Mouse (Mus musculus) adrenal gland (tissue): ENCODE results near the gene Vmp1.

Experiments used
- intact Hi-C: fragments of 180-260 bp; cut with DNase I; formaldehyde crosslinking; loops from one replicate; pipeline ENCODE4 v1.15.1; 2025

The Vmp1 gene

DNA sequence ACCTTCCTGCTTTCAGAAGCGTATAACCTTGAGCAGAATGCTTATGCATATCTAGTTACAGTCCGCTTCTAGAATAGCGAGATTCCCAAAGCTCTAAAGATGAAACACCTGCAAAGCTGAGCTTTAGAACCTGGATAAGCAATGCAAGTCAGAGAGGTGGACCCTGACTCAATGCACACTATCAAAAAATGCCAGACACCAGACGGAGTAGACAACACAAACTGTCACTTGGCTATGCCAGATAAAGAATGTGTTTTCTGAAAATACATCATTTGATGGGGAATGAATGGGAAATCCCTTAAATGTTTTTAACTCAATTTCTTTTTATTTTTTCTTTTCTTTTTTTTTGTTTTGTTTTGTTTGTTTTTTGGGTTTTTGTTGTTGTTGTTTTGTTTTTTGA, 8.1 kb downstream of the Vmp1 start:
- intact Hi-C loops: no loop called here

DNA sequence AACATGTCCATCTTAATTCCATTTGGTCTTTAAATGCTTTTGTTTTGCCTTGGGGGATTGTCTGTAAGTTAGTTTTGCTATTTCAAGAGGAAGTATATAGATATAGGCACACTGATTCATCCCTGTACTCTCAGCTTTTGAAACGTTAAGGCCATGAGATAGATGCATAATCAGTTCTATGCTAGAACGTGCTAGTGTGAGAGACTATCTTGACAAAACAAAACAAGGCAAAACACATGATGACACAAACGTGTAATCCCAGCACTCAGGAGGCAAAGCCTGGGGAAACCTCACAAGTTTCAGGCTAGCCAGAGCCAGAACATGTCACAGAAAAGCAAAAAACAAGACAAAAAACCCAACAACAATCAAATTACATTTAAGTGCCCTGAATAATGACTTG, 10.9 kb downstream of the Vmp1 start:
- intact Hi-C loops: no loop called here

DNA sequence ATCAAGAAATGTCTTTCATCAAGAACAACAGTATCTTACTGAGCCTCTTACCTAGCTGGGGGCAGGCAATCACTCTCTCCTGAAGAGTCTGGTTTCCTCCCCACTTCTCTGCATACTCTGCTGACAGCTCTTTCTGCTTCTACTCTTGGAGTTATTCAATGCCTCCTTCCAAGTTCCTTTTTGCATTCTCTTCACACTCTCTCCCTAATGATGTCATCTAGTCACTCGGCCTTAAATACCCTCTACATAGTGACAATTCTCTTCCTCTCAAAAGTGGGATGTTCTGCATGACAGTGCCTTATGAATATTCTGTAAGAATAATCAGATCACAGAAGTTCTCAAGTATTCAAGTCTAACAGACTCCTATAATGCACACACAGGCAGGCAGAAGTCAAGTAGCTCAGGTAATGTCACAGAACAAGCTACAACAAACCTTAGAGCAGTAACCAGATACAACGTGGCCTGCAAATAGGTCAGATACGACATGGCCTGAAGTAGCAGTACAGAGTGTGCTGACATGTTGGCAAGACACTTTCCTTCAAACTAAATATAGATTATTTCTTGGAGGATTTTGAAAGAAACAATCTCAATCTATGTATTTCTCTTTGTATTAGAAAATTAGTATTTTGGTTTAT, 12.5 kb downstream of the Vmp1 start:
- intact Hi-C loops: no loop called here

DNA sequence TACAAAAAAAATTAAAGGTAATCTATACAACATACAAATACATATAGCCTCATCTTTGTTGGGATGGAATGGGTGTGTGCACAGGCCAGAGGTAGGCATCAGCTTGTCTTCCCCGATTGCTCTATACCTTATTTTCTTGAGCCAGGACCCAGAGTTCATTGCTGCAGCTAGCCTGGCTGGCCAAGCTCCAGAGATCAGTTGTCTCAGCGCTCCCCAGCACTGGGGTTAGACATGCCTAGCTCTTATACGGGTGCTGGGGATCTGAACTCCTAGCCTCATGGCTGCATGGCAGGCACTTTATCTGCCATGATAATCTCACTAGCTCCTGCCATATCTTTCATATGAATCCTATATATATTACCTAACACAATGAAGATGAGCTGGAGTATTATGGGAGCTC, 15.5 kb downstream of the Vmp1 start:
- intact Hi-C loops: no loop called here

DNA sequence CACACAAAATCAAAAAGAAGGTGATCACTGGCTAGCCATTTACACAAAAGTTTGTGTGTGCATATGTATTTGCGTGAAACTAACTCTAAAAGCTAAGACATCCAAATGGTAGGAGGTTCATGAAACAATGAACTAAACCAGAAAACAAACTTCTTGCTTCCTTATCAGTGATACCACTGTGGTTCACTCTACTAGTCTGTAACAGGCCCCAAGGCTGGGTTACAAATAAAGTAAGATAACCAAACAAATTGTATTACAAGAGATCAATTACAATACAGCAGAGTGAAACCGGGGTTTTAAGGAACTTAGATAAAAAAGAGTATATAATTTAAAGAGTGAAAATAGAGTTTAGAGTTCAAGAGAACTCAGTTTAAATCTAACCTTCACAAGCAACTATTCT, 16.1 kb downstream of the Vmp1 start:
- intact Hi-C loops: no loop called here

DNA sequence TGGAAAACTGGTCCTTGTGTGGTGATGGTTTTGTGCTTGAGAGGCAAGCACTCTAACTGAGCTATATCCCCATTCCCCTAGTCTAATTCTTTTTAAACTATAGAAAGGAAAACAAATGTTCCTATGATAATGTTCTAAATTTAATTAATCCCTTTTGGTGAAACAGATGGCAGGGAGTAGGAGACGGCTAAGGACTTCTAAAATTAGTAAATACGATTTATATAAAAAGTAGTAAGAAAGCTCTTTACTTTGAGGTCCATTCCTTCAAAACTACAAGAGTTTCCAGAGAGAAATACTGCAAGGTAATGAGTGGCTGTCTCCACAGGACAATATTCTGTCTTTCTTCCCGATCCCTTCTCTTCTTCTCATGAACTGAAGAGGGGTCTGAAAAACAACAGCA, 19.2 kb downstream of the Vmp1 start:
- intact Hi-C loops: no loop called here

DNA sequence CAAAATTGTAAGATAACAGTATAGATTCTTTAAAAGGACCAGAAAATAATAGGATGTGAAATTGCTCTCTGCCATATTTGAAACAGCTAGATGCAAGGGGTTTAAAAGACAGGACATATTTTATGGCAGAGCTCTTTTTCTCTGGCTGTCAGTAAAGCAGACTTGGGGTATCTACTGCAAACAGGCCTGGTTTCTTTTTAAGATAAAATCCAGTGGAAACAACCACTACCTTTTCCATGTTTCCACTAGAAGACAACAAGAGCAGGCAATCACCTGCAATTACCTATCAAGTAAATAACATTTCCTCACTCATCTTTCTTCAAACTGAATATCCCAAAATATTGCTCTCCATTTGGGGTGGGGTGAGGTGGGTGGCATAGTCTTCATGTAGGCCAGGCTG, 19.7 kb downstream of the Vmp1 start:
- intact Hi-C loops: no loop called here

DNA sequence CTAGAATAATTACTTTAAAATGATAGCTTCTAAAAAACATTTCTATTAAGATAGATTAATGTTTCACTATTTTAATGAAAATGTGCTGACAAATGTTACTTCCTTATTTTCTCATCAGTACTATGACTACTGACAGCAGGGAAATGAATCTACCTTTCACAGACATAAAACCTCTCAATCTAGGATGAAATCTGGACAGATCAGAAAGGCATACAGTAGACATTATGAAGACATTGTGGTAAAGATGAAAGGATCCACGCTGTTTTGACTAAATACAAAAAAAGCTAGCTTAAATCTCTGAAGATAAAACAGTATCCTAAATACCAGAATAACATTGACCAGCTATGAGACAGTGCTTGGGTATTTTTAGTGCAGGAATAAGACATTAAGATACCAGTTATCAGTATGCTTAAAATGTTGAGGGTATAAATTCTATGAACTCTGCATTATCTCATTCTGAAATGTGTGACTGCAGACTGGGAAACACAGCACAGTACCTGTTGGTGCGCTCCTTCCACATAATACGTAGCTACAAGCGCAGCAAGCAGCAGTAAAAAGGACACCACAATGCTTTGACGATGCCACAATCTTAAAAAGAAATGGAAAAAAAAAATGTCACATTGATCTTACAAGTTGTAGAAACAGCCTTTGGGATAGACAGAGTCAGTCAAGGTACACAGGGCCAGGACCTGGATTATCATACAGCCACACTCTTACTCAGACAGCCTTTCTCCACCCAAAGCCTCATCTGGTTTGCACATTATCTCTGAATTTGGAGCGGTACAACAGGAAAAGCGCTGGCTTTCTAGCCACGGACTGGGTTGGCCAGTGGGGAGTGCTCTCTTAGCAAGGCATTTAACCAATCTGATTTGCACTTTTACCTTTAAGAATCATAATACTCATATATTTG, 20.4 kb downstream of the Vmp1 start:
- intact Hi-C loops: no loop called here

- intact Hi-C loops: no loop called here
Measured at GRCm38 (mm10) chr11:86657863-86658262, 25.8 kb downstream of the Vmp1 start.

DNA sequence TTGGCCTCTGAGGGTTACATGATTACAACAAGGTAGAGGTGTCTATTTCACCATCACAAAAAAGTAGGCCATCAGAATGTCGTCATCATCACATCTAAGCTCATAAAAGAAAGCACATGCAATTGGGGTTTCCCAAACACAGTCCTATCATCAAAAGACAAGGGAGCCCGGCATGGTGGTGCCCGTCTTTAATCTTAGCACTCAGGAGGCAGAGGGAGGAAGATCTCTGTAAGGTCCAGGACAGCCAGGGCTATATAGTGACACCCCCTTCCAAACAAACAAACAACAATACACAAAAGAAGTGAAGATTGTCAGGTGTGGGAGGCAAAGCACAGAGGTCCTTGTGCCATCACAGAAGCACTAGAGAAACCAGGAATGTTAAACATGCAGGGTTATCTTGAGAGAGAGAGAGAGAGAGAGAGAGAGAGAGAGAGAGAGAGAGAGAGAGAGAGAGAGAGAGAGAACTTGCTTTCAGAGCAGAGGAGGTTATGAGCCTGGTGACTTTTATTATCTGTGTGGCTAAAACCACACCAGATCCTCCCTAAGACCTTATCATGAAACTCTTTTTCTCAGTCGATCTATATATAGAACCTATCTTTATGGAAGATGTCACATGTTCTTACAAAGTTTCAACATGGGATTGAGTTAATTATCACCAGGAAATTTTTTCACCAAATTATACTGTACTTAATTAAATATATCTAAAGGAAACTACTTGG, 26.6 kb downstream of the Vmp1 start:
- intact Hi-C loops: no loop called here

DNA sequence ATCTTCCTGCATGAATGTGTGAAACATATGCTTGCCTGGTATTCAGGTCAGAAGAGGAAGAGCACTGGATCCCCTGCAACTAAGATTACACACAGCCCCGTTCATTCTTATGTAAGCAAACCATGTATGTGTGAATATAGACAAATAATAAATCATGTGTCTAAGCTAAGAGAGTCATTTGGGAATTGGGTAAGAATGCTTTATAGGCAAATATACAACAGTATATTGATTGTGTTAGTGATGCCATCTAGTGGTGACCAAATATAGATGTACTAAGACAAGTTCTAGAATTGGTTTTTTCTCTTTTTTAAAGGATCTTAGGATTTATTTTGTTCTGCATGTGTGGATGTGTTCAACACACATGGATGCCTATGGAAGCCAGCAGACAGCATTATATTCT, 28.0 kb downstream of the Vmp1 start:
- intact Hi-C loops: loop anchor here (1.0 to 2.0 kb wide), 2 partner anchors 87 to 357 kb away; no protein-coding TSS in a partner anchor

DNA sequence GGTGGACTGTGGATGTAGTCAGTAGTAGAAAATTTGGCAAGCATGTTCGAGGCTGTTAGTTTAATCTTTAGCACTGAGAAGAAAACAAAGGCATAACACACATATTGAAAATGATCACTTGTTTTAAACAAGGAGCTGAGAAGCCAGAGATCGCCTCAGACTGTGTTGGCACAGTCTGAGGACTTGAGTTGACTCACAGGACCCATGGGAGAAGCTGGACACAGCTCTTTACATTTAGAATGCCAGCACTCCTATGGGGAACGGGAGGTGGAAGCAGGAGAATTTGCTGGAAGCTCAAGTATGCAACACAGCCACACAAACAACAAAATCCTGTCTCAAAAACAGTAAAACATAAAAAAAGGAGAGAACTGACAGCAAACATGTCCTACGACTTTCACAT, 29.5 kb downstream of the Vmp1 start:
- intact Hi-C loops: loop anchor here (2.0 kb wide), 1 partner anchor 359 kb away; no protein-coding TSS in a partner anchor

DNA sequence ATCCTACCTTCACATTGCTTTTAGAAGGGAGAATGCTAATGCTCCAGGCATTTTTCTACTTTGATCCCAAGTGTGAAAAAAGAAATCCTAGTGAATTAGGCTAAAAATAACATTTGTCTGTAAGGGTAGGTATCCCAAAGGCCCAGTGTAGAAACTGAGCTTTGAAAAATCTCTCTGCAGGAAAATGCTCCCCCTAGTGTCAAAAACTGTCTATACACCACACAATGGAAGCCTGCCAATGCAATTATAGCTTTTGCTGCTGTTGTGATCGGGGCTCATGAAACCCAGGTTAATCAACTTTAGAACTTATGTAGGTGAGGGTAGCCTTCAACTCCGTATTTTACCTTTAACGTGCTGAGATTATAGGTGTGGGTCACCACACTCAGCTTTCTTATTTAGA, 30.2 kb downstream of the Vmp1 start:
- intact Hi-C loops: no loop called here

- intact Hi-C loops: no loop called here
Measured at GRCm38 (mm10) chr11:86652578-86652979, 31.1 kb downstream of the Vmp1 start.

- intact Hi-C loops: no loop called here
Measured at GRCm38 (mm10) chr11:86650676-86651075, 33.0 kb downstream of the Vmp1 start.

DNA sequence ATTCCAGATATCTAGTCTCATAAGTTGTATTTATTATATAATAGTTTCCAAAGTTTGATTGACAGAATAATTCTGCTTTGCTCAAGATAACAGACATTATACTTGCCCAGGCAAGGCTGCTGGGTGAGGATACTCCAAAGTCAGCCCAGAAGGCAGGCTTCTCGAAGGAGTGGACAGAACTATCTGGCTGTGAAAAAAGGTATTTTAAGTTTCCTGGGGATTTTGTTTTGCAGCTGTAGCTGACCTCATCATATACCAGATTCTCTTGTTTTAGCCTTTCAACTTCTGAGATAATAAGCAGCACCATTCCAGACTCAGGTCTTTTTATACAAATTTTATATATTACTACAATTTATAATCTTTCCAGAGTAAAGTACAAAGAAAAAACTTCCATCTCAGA, 34.1 kb downstream of the Vmp1 start:
- intact Hi-C loops: no loop called here

DNA sequence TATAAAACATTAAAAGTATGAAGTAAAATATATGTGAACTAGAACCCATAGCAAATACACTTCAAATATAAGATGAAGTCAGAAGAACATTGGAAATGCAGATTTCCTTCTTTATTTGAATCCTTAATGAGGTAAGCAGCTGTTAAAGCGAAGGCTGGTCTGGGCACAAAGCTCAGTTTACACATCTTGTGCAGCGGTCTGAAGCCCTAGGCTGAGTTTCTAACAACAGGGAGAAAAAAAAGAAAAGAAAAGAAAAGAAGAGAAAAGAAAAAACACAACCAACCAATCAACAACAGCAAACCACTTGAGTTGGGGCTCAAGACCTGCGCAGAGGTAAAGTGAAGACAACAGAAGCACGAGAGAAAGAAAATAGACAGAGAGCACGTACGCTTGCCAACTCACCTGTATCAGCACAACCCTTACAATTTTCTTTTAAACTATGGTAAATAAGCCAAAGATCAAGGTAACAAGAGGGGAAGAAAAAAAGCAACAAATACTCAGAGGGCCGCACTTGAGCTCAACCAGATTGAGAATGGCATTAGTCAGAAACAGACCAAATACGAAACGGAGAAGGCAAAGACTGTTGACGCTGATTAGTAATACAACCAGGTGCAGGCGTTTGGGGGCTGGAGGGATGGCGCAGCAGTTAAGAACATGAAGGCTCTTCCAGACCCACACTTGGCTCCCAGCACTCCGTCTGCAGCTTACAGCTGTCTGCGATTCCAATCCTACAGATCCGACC, 35.8 kb downstream of the Vmp1 start:
- intact Hi-C loops: no loop called here

GRCm38 (mm10) chr11:86646885-86647459, 36.7 kb downstream of the Vmp1 start:
- intact Hi-C loops: no loop called here

GRCm38 (mm10) chr11:86646136-86646834, 37.4 kb downstream of the Vmp1 start:
- intact Hi-C loops: no loop called here

DNA sequence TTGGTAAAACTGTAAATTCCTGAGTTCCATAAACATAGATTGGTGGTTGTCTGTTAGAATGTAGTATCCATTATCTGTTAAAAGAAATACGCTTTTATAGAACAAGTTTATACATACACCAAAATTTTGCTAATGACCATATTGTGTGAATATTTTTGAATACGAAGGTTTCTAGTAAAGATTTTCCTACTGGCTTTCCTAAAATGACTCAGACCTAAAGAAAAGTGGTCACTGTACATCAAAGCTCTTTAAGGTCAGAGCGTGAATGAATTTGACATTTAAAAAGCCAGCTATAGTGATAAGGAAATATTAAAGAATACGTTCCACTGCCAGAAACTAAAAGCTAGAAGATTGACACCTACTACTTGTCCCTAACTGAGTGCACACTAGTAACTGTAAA, 39.1 kb downstream of the Vmp1 start:
- intact Hi-C loops: no loop called here
